ENCODE assay signal across 7 mouse cellular contexts in genomic region chr4:81178782-81179135, GRCm38 (mm10).
A peak's percentile ranks its signal among the peaks of the same experiment; 100 is the strongest.
DNase-seq lines count a peak whose midpoint lies in the region; ATAC-seq and TF ChIP-seq lines count a peak whose summit lies in the region.

No protein-coding gene starts in this region.

- no peak for TF ChIP-seq POLR2A in bone marrow macrophage, adult 2 months (IDR thresholded peaks at IDR 0.05; ENCODE audit: borderline replicate concordance, low read depth, low read length)

- no peaks in the 10 kb centered on the region for H3K9me3 ChIP-seq in embryonic facial prominence, embryonic 12.5 days
- H3K9me3 ChIP-seq in limb, embryonic 11.5 days (ENCODE audit: control insufficient read depth, low read length), result no peaks in the 10 kb centered on the region
- no peaks in the 10 kb centered on the region for H3K9me3 ChIP-seq in midbrain, embryonic 15.5 days
- no peaks in the 10 kb centered on the region for H3K9me3 ChIP-seq in stomach, embryonic 14.5 days (ENCODE audit: control insufficient read depth, low read depth, low read length)

- peak; percentile 92 for DNase-seq in heart, adult 8-10 months (ENCODE audit: low spot score)
- peak; percentile 90 for DNase-seq in kidney, adult 8-10 months
- peak; percentile 92 for DNase-seq in limb, embryonic 11.5 days (ENCODE audit: low spot score)

- no peak overlapping the region for H3K9ac ChIP-seq in embryonic facial prominence, embryonic 12.5 days
- H3K9ac ChIP-seq in limb, embryonic 11.5 days (ENCODE audit: low read length), result no peak overlapping the region
- no peak overlapping the region for H3K9ac ChIP-seq in midbrain, embryonic 15.5 days
- H3K9ac ChIP-seq in stomach, embryonic 14.5 days (replicated peaks; ENCODE audit: low read depth, low read length), result no peak overlapping the region

- H3K4me1 ChIP-seq in bone marrow macrophage, adult 2 months (ENCODE audit: control insufficient read depth, insufficient read depth, low read length), result no peaks in the 10 kb centered on the region
- H3K4me1 ChIP-seq in embryonic facial prominence, embryonic 12.5 days, result no peaks in the 10 kb centered on the region
- no peaks in the 10 kb centered on the region for H3K4me1 ChIP-seq in limb, embryonic 11.5 days (ENCODE audit: control insufficient read depth, insufficient read depth, low read length)
- no peaks in the 10 kb centered on the region; the same call in 1 of the 2 replicates for H3K4me1 ChIP-seq in midbrain, embryonic 15.5 days
- no peaks in the 10 kb centered on the region for H3K4me1 ChIP-seq in stomach, embryonic 14.5 days (ENCODE audit: control insufficient read depth, insufficient read depth, low read length)

- peak; percentile 90 for ATAC-seq in embryonic facial prominence, embryonic 12.5 days (ENCODE audit: insufficient number of reproducible peaks, insufficient read depth, low FRiP score, low TSS enrichment)
- ATAC-seq in limb, embryonic 11.5 days (ENCODE audit: insufficient number of reproducible peaks, low FRiP score, low TSS enrichment, low read depth), result peak; percentile 81
- peak; percentile 98 for ATAC-seq in midbrain, embryonic 15.5 days (replicated peaks)
- peak; percentile 86; the same call in 1 of the 2 replicates for ATAC-seq in stomach, embryonic 14.5 days (ENCODE audit: insufficient number of reproducible peaks, insufficient read depth, low FRiP score, low read depth)

- no peak overlapping the region for H3K27ac ChIP-seq in bone marrow macrophage, adult 2 months (ENCODE audit: insufficient read depth, low read depth, low read length)
- no peak overlapping the region for H3K27ac ChIP-seq in embryonic facial prominence, embryonic 12.5 days
- no peak overlapping the region for H3K27ac ChIP-seq in limb, embryonic 11.5 days (replicated peaks; ENCODE audit: low read depth, low read length)
- peak overlapping the region; percentile 6; the same call in 1 of the 2 replicates for H3K27ac ChIP-seq in midbrain, embryonic 15.5 days
- H3K27ac ChIP-seq in stomach, embryonic 14.5 days (ENCODE audit: low read length), result no peak overlapping the region

- no peak overlapping the region for H3K4me2 ChIP-seq in embryonic facial prominence, embryonic 12.5 days (replicated peaks)
- H3K4me2 ChIP-seq in limb, embryonic 11.5 days (ENCODE audit: low read depth, severe bottlenecking), result no peak overlapping the region
- no peak overlapping the region for H3K4me2 ChIP-seq in midbrain, embryonic 15.5 days
- H3K4me2 ChIP-seq in stomach, embryonic 14.5 days (replicated peaks; ENCODE audit: low read depth, low read length), result no peak overlapping the region

- H3K27me3 ChIP-seq in embryonic facial prominence, embryonic 12.5 days, result no peaks in the 10 kb centered on the region
- no peaks in the 10 kb centered on the region for H3K27me3 ChIP-seq in limb, embryonic 11.5 days (ENCODE audit: control insufficient read depth, insufficient read depth, low read length)
- no peaks in the 10 kb centered on the region for H3K27me3 ChIP-seq in midbrain, embryonic 15.5 days (replicated peaks)
- no peaks in the 10 kb centered on the region for H3K27me3 ChIP-seq in stomach, embryonic 14.5 days (ENCODE audit: control insufficient read depth, insufficient read depth, low read length)

- no peaks in the 10 kb centered on the region for H3K36me3 ChIP-seq in embryonic facial prominence, embryonic 12.5 days
- H3K36me3 ChIP-seq in limb, embryonic 11.5 days (ENCODE audit: control insufficient read depth, insufficient read depth, low read length), result no peaks in the 10 kb centered on the region
- H3K36me3 ChIP-seq in midbrain, embryonic 15.5 days (replicated peaks), result no peaks in the 10 kb centered on the region
- H3K36me3 ChIP-seq in stomach, embryonic 14.5 days (ENCODE audit: control insufficient read depth, insufficient read depth, low read length), result no peaks in the 10 kb centered on the region

- H3K4me3 ChIP-seq in bone marrow macrophage, adult 2 months (ENCODE audit: insufficient read depth, low read length), result no peak overlapping the region
- no peak overlapping the region for H3K4me3 ChIP-seq in embryonic facial prominence, embryonic 12.5 days
- H3K4me3 ChIP-seq in limb, embryonic 11.5 days (ENCODE audit: low read depth, low read length), result no peak overlapping the region
- H3K4me3 ChIP-seq in midbrain, embryonic 15.5 days, result no peak overlapping the region
- no peak overlapping the region for H3K4me3 ChIP-seq in stomach, embryonic 14.5 days (ENCODE audit: low read depth, low read length)

- peak; percentile 39; the same call in 1 of the 2 replicates for TF ChIP-seq CTCF in bone marrow macrophage, adult 2 months (IDR thresholded peaks at IDR 0.05; ENCODE audit: low read depth, low read length)

- WGBS in embryonic facial prominence, embryonic 12.5 days, result 1% methylated on average over 12 of the region's 12 CpGs
- under 1% methylated on average over 12 of the region's 12 CpGs for WGBS in limb, embryonic 11.5 days
- under 1% methylated on average over 12 of the region's 12 CpGs for WGBS in midbrain, embryonic 15.5 days
- 2% methylated on average over 12 of the region's 12 CpGs for WGBS in stomach, embryonic 14.5 days
